Mouse (Mus musculus): ENCODE data around the gene Cyb5r3. TPM values are rescaled to one million over a fixed set of nuclear protein-coding genes. Genes with fewer than 3 reads are reported as not detected.

Cyb5r3 gene
- total RNA-seq (2021) = 10 to 100 TPM; 47.0 to 65.7 TPM
- long read RNA-seq, experiment 1, transcript Cyb5r3-201 (9 exons, 2,422 nt) = major isoform, 59 of 94 reads
- long read RNA-seq, experiment 1, partial matches to known transcripts = 3 of 94 reads
- long read RNA-seq, experiment 1, other reads (novel, unspliced or antisense) = 28 of 94 reads
- long read RNA-seq, experiment 2, transcript Cyb5r3-203 (9 exons, 1,982 nt) = minor isoform, 11 of 157 reads
- long read RNA-seq, experiment 2, transcript Cyb5r3-201 (9 exons, 2,422 nt) = major isoform, 120 of 157 reads
- long read RNA-seq, experiment 2, partial matches to known transcripts = 3 of 157 reads
- long read RNA-seq, experiment 2, other reads (novel, unspliced or antisense) = 23 of 157 reads

- no peak for DNase-seq
These were observed at the start of gene Cyb5r3 for GRCm38 (mm10) chr15:83172492-83173429. TSS of gene Cyb5r3 (minus strand) at chr15:83172592.

- DNase-seq = no peak
These were observed 49.3 kb upstream of the Cyb5r3 start for GRCm38 (mm10) chr15:83221721-83222120.

- DNase-seq = no peak
These were observed 48.1 kb upstream of the Cyb5r3 start for GRCm38 (mm10) chr15:83220368-83221013.

- peak; percentile 31 for DNase-seq
These were observed 43.2 kb upstream of the Cyb5r3 start for GRCm38 (mm10) chr15:83215322-83216216.

GRCm38 (mm10) chr15:83210229-83210628 is 37.8 kb upstream of the Cyb5r3 start:
- DNase-seq = peak; percentile 53

- no peak for DNase-seq
These were observed 37.3 kb upstream of the Cyb5r3 start for GRCm38 (mm10) chr15:83209719-83210118.

GRCm38 (mm10) chr15:83209092-83209695 is 36.8 kb upstream of the Cyb5r3 start:
- no peak for DNase-seq

GRCm38 (mm10) chr15:83204731-83205451 is 32.5 kb upstream of the Cyb5r3 start:
- no peak for DNase-seq

- no peak for DNase-seq
These were observed 30.0 kb upstream of the Cyb5r3 start for GRCm38 (mm10) chr15:83202412-83202811.

- DNase-seq = no peak
These were observed 21.0 kb upstream of the Cyb5r3 start for GRCm38 (mm10) chr15:83193413-83193812.

GRCm38 (mm10) chr15:83182351-83182750 is 10.0 kb upstream of the Cyb5r3 start:
- no peak for DNase-seq

GRCm38 (mm10) chr15:83181800-83182330 is 9.5 kb upstream of the Cyb5r3 start:
- DNase-seq = no peak

GRCm38 (mm10) chr15:83180004-83180403 is 7.6 kb upstream of the Cyb5r3 start:
- DNase-seq = no peak

- no peak for DNase-seq
These were observed 4.3 kb upstream of the Cyb5r3 start for GRCm38 (mm10) chr15:83176653-83177052.

GRCm38 (mm10) chr15:83173914-83174884 is 1.8 kb upstream of the Cyb5r3 start:
- DNase-seq = no peak

- DNase-seq = peak; percentile 98
These were observed 495 bp downstream of the Cyb5r3 start for GRCm38 (mm10) chr15:83171712-83172481.

GRCm38 (mm10) chr15:83170956-83171659 is 1.3 kb downstream of the Cyb5r3 start:
- DNase-seq = no peak

All from gastrocnemius, postnatal 25 days (tissue).